Mouse (Mus musculus) liver, postnatal 0 days (tissue): ENCODE results near the gene Dusp7. TPM values are rescaled to one million over a fixed set of nuclear protein-coding genes. Genes with fewer than 3 reads are reported as not detected.

Source experiments
- ATAC-seq: fragments of 200-750 bp; cut with Nextera tagmentation; 2 replicates; pipeline ENCODE4 v1.8.0; 2017; ENCODE audit warnings: mild to moderate bottlenecking, moderate library complexity
- DNase-seq: peaks from one replicate; pipeline ENCODE4 v3.0.0-alpha.2; 2016
- H3K27ac ChIP-seq: fragments of 300-500 bp; sonication (generic); 2 replicates; pipeline ENCODE4 v1.5.1; 2014; ENCODE audit warnings: antibody characterized with exemption, moderate library complexity, mild to moderate bottlenecking, low read depth
- H3K27me3 ChIP-seq: fragments of 300-500 bp; sonication (generic); 2 replicates; pipeline ENCODE4 v1.6.1; 2014; ENCODE audit warnings: low read length, control low read depth, mixed read lengths; ENCODE audit not compliant: insufficient read depth
- H3K36me3 ChIP-seq: fragments of 300-500 bp; sonication (generic); replicated peaks from 2 replicates; pipeline ENCODE4 v1.6.1; 2014; ENCODE audit warnings: mild to moderate bottlenecking, control low read depth, low read length, moderate library complexity, mixed read lengths; ENCODE audit not compliant: insufficient read depth
- H3K4me1 ChIP-seq: fragments of 300-500 bp; sonication (generic); 2 replicates; pipeline ENCODE4 v1.6.1; 2014; ENCODE audit warnings: antibody characterized with exemption, mild to moderate bottlenecking, control low read depth; ENCODE audit not compliant: insufficient read depth
- H3K4me2 ChIP-seq: fragments of 300-500 bp; sonication (generic); 2 replicates; pipeline ENCODE4 v1.6.1; 2014; ENCODE audit warnings: low read depth, mild to moderate bottlenecking, low read length, moderate library complexity, mixed read lengths
- H3K4me3 ChIP-seq: fragments of 300-500 bp; sonication (generic); 2 replicates; pipeline ENCODE4 v1.5.1; 2014; ENCODE audit warnings: low read depth, low read length
- H3K9ac ChIP-seq: fragments of 300-500 bp; sonication (generic); replicated peaks from 2 replicates; pipeline ENCODE4 v1.6.1; 2014; ENCODE audit warnings: mild to moderate bottlenecking, moderate library complexity
- H3K9me3 ChIP-seq: fragments of 300-500 bp; sonication (generic); 2 replicates; pipeline ENCODE4 v1.6.1; 2016; ENCODE audit warnings: mild to moderate bottlenecking, control low read depth, low read length, mixed read lengths
- CTCF ChIP-seq: sonication (generic); IDR thresholded peaks from 2 replicates; pipeline ENCODE4 v1.5.1; 2016; ENCODE audit warnings: antibody characterized with exemption, low read depth
- EP300 ChIP-seq: IDR thresholded peaks from 2 replicates; pipeline ENCODE4 v1.6.1; 2016; ENCODE audit warnings: antibody characterized with exemption, low read depth, mild to moderate bottlenecking
- WGBS: fragments of 180-500 bp; shearing (Covaris S2); extraction: QIAGEN DNeasy Blood & Tissue Kit; methylation state at CpG from one replicate; pipeline ENCODE4 v1.1.7; 2014; ENCODE audit not compliant: insufficient replicate concordance; 5-methylcytosine and 5-hydroxymethylcytosine counted together
- polyA plus RNA-seq: library from polyadenylated mRNA; unstranded; fragments of >200 nt; fragmentation: Nextera tagmentation; extraction: Ambion mirVana; gene quantifications from 2 replicates; pipeline ENCODE4 v1.2.1, GENCODE M21; 2015

Gene Dusp7
- polyA plus RNA-seq, 1 experiment from 2014 or later = 3.4 TPM

DNA sequence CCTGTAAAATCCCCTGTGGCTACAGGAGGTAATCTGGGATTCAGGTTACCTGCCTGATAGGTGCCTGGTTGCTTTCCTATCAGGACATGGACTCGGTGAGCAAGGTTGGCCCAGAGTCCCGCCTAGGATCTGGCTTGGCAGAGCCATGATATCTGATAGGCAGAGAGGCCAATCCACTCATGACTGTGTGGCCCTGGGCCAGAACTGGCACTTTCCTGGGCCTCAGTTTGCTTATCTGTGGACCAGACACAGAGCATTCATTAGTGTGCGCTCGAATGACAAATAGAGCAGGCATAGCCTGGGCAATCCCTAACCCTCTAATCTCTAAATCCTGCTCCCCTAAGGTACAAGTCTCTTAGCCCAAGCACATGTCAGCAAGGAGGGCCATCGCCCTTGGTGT lies 33.7 kb downstream of the Dusp7 start:
- H3K9ac ChIP-seq = no peak overlapping the region
- DNase-seq (peak; percentile 67), ATAC-seq (peak; percentile 78)
- no peaks in the 10 kb centered on the region for H3K36me3 ChIP-seq
- peaks cover 48% of the 10 kb centered on the region for H3K4me1 ChIP-seq
- no peak overlapping the region for H3K4me3 ChIP-seq
- no peaks in the 10 kb centered on the region for H3K9me3 ChIP-seq
- no peaks in the 10 kb centered on the region for H3K27me3 ChIP-seq
- 65% methylated on average over 5 of the region's 5 CpGs for WGBS
- peak; percentile 82 for TF ChIP-seq EP300
- no peak for TF ChIP-seq CTCF
- H3K27ac ChIP-seq = peak overlapping the region; percentile 50
- H3K4me2 ChIP-seq = peak overlapping the region; percentile 30; the same call in 1 of the 2 replicates

DNA sequence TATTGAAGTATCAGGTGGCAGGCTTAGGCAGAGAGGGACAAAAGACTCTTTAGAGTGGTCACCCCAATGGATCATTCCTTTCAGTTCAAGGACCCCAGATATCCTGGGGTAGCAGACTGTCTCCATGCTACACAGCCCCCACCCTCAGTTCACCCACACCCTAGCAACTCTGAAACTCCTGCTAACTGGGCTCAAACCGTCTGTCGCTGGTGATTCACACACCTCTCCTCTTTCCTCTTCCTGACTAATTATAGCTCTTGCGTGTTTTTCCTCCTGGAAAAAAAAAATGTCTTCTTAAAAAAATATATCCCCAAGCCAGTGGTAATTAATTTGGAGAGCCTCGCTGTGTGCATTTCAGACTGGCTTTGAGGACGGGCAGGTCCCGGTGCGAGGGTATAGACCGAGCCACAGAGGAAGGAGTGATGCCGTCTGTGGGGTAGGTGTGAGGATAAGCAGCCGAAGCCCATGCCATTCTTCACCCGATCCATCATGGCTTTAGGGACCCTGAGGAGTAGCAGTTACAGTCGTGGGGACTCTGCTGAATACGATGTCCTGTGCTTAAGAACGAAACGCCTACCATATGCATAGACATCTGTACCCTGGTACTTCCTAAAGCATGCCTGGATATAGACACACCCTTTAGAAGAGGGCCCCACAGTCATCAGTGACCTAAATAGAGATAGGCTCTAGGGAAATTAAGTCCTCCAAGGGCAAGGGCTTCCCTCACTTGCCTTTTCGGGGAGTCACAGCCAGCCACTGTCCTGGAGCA lies 34.4 kb downstream of the Dusp7 start:
- Histone ChIP-seq H3K36me3 (no peaks in the 10 kb centered on the region), H3K4me1 (peaks cover 44% of the 10 kb centered on the region), H3K4me3 (no peak overlapping the region), H3K9ac (no peak overlapping the region), H3K27ac (peak overlapping the region; percentile 50), H3K4me2 (peak overlapping the region; percentile 30; the same call in 1 of the 2 replicates), H3K27me3 (no peaks in the 10 kb centered on the region), H3K9me3 (no peaks in the 10 kb centered on the region)
- TF ChIP-seq EP300 (no peak), CTCF (no peak)
- ATAC-seq (no peak), DNase-seq (no peak)
- 79% methylated on average over 16 of the region's 16 CpGs for WGBS

DNA sequence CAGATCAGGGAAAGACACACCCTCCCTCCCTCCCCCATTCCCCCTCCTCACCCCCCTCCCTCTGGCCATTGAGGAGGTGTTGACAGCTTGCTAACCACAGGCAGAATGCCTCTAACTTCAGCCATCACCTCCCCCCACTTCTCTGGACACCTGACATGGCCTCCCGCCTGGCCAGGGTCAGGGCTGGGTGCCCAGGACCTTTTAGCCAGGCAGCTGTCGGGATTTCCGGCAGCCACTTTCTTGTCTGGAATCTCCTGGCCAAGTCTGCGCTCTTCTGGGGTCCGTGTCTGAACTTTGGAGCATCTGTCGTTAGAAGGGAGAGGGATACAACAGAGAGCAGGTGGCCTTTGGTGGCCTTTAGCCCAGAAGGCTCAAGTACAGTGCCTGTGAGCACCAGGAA lies 36.8 kb downstream of the Dusp7 start:
- Histone ChIP-seq H3K4me3 (no peak overlapping the region), H3K9me3 (no peaks in the 10 kb centered on the region), H3K9ac (no peak overlapping the region), H3K27ac (no peak overlapping the region), H3K36me3 (no peaks in the 10 kb centered on the region), H3K4me2 (no peak overlapping the region), H3K4me1 (peaks cover 28% of the 10 kb centered on the region), H3K27me3 (no peaks in the 10 kb centered on the region)
- ATAC-seq = no peak
- TF ChIP-seq EP300 (no peak), CTCF (no peak)
- DNase-seq = no peak
- 50% methylated on average over 6 of the region's 6 CpGs for WGBS

DNA sequence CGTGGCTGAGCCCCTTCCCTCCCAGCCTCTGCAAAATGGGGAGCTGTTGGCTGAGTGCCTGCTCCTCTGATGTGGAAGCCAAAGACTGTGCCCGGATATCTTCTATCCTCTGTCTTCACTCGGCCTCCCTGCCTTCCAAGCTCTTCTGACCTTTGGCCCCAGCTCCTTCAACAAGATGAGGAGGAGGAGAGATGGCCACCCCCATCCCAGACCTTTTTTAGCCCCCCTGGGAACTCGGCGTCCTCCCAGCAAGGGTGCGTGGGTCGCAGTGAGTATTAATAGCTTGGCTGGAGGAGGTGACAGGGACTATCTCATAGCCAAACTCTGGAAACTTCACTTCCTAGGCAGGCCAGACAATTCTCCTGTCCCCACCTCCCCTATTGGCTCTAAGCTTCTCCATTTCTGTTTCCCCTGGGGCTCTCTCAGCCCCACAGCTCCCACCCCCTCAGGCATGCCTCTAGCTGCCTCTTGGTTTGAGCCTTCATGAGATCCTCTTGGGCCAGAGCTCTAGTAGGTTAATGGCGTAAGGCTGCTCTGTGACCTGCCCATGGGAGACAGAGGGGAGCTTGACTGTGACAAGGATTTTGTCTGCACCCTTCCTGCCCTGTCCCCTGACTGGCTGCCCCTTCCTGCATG lies 38.1 kb downstream of the Dusp7 start:
- 48% methylated on average over 8 of the region's 8 CpGs for WGBS

DNA sequence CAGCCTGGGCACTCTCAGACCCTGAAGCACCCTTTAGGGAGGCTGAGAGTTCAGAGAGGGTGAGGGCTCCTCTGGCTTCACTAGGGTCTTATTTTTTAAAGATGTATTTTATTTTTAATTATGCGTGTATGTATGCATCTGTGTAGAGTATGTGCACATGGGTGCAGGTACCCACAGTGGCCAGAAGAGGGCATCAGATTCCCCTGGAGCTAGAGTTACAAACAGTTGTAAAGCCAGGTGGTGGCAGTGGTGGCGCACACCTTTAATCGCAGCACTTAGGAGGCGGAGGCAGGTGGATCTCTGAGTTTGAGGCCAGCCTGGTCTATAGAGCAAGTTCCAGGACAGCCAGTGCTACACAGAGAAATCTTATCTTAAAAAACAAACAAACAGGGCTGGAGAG lies 40.7 kb downstream of the Dusp7 start:
- no peak for TF ChIP-seq EP300
- peak; percentile 40 for TF ChIP-seq CTCF
- peaks cover 26% of the 10 kb centered on the region for H3K4me1 ChIP-seq
- no peak overlapping the region for H3K9ac ChIP-seq
- DNase-seq (no peak), ATAC-seq (no peak)
- no peak overlapping the region for H3K4me2 ChIP-seq
- no peaks in the 10 kb centered on the region for H3K36me3 ChIP-seq
- WGBS = 87% methylated on average over 4 of the region's 4 CpGs
- H3K27ac ChIP-seq = no peak overlapping the region
- H3K9me3 ChIP-seq = no peaks in the 10 kb centered on the region
- H3K4me3 ChIP-seq = no peak overlapping the region
- no peaks in the 10 kb centered on the region for H3K27me3 ChIP-seq

More for the DNA sequence above, 38.1 kb downstream of the Dusp7 start:
- H3K4me2 ChIP-seq = no peak overlapping the region
- H3K27me3 ChIP-seq = no peaks in the 10 kb centered on the region
- ATAC-seq (no peak), DNase-seq (no peak)
- no peaks in the 10 kb centered on the region for H3K36me3 ChIP-seq
- H3K4me3 ChIP-seq = no peak overlapping the region
- no peak overlapping the region for H3K27ac ChIP-seq
- no peaks in the 10 kb centered on the region for H3K9me3 ChIP-seq
- H3K9ac ChIP-seq = no peak overlapping the region
- TF ChIP-seq EP300 = no peak
- no peak for TF ChIP-seq CTCF
- H3K4me1 ChIP-seq = peaks cover 35% of the 10 kb centered on the region

DNA sequence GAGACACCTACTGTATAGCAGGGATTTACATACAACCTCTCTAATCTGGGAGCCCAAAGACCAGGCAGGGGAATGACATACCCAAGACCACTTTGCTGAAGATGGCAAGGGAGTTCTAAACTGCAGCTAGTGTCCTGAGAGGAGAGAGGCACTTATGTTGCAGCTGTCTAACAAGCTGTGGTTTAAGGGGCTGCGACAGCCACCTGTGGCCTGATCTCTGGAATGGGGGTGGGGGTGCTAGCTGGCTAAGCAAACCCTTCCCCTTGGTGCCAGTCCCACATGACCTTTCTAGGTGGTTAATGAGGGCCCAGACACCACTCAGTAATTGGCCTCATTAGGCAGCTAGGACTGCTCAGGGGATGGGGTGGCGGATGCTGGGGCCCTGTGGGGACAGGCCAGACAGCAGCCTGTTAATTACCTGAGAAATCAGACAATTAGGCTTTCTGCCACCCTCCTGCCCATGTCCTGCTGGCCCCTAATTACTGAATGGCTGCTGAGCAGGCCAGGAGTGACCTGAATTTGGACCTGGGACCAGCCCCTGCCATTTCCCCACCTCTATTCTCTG lies 41.7 kb downstream of the Dusp7 start:
- Histone ChIP-seq H3K9ac (no peak overlapping the region), H3K4me1 (peaks cover 26% of the 10 kb centered on the region), H3K4me3 (no peak overlapping the region), H3K27ac (no peak overlapping the region), H3K9me3 (no peaks in the 10 kb centered on the region), H3K36me3 (no peaks in the 10 kb centered on the region), H3K27me3 (no peaks in the 10 kb centered on the region), H3K4me2 (no peak overlapping the region)
- 76% methylated on average over 2 of the region's 2 CpGs for WGBS
- no peak for TF ChIP-seq EP300
- no peak for TF ChIP-seq CTCF
- ATAC-seq (no peak), DNase-seq (no peak)
